Mouse (Mus musculus) brain, embryonic 14.5 days (tissue): ENCODE measurements around the gene Abraxas1. TPM values are rescaled to one million over a fixed set of nuclear protein-coding genes. Genes with fewer than 3 reads are reported as not detected.

Experiments
- DNase-seq: peaks from one replicate; pipeline ENCODE4 v3.0.0-alpha.2; 2011; ENCODE audit warnings: low read depth
- CTCF ChIP-seq: fragments of 200-500 bp; IDR thresholded peaks from 2 replicates; pipeline ENCODE4 v1.5.1; 2012; ENCODE audit warnings: inconsistent platforms, mild to moderate bottlenecking, moderate library complexity, borderline replicate concordance; ENCODE audit not compliant: insufficient read depth, insufficient read length; ENCODE audit errors: extremely low read depth
- POLR2A ChIP-seq: fragments of 200-500 bp; IDR thresholded peaks from 2 replicates; pipeline ENCODE4 v1.6.1; 2012; ENCODE audit warnings: mild to moderate bottlenecking, inconsistent platforms, borderline replicate concordance; ENCODE audit not compliant: poor library complexity, insufficient read depth, insufficient read length, severe bottlenecking; ENCODE audit errors: extremely low read depth
- polyA plus RNA-seq: library from polyadenylated mRNA; depleted of rRNA; stranded (reverse); fragments of >200 nt; gene quantifications from 2 replicates; pipeline ENCODE4 v1.2.3, GENCODE M21; 2012

Gene Abraxas1
- polyA plus RNA-seq, 1 experiment: 11.4 TPM

DNA sequence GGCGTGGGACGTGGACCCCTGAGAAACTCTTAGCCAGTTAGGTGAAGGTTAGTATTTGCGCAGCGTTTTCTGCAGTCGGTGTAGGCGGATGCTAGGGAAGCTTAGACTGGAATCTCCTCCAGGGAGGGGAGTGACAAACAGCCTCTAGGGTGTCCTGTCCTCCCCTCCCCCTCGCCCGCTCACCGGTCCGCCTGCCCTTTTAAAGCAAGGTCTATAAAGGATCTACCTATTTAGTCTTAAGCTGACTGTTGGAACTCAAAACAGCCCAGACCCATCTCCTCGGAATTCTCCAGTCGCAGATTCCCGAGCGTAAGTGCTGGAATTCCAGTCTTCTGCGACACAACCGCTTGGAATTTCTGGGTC lies 24.7 kb upstream of the Abraxas1 start, which contains the start of gene Gpat3:
TSS of gene Gpat3 (plus strand) at position 229 of the 363 bp plus-strand sequence.
- TF ChIP-seq CTCF (no peak), POLR2A (no peak)
- DNase-seq: peak; percentile 60

DNA sequence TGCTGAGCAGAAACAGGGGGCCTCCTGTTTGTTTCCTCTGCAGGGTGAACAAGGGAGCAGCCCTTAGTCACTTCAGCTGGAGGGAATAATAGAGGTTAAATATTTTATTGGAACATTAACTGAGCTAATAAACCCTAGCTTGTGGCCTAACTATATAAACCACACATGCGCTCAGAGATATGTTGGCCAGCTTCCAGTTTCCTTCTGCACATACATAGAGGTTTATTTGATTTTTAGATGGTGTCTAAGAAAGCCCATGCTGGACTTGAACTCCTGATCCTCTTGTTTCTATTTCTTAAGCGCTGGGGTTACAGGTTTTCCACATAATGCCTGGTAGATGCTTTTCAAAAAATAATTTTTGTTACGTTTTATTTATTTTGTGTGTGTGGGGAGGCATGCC lies 23.7 kb upstream of the Abraxas1 start:
- TF ChIP-seq POLR2A (no peak), CTCF (no peak)
- no peak for DNase-seq

GRCm38 (mm10) chr5:100837907-100838306 lies 17.1 kb upstream of the Abraxas1 start:
- no peak for DNase-seq
- TF ChIP-seq POLR2A: no peak
- TF ChIP-seq CTCF: no peak

GRCm38 (mm10) chr5:100835862-100836538 lies 15.2 kb upstream of the Abraxas1 start:
- peak; percentile 19 for DNase-seq
- TF ChIP-seq CTCF: no peak

- TF ChIP-seq CTCF (no peak), POLR2A (no peak)
- no peak for DNase-seq
These were observed 13.1 kb upstream of the Abraxas1 start for GRCm38 (mm10) chr5:100833841-100834240.

- TF ChIP-seq POLR2A: no peak
- no peak for TF ChIP-seq CTCF
These were observed 11.9 kb upstream of the Abraxas1 start for GRCm38 (mm10) chr5:100832680-100833079.

DNA sequence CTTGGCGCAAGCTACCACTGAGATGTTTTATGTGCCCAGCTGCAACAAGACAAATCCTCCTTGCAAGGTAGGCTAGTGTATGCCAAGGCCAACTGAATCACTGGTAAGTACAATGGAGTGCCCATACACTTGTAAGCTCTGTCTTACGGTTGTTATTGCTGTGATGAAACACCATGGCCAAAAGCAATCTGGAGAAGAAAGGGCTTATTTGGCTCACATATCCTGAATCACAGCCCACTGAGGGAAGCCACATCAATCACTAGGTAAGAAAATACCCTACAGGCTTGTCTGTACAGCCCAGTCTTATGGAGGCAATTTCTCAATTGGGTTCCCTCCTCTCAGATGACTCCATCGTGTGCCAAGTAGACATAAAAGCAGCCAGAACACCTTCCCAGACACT lies 7.9 kb upstream of the Abraxas1 start:
- TF ChIP-seq POLR2A (no peak), CTCF (no peak)
- no peak for DNase-seq

More at GRCm38 (mm10) chr5:100832680-100833079, 11.9 kb upstream of the Abraxas1 start:
- DNase-seq: no peak

DNA sequence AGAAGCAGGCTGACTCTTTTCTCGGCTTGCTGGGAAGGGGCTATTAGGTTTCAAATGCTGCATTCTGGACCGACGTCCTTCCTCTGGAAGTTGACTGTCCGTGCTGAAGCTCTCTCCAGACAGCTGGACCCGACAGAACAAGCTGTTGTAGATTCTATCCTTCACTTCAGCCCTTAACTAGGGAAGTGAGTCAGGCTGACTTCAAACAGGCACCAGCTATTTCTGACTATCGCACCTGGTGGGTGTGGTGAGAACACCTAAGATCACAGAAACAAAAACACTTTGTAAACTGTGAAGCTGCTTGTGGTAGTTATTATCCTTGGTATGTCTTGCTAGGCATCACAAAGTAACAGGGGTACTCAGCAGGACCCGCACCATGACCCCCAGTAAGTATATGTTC lies 5.8 kb upstream of the Abraxas1 start:
- TF ChIP-seq POLR2A: no peak
- TF ChIP-seq CTCF: no peak
- no peak for DNase-seq

DNA sequence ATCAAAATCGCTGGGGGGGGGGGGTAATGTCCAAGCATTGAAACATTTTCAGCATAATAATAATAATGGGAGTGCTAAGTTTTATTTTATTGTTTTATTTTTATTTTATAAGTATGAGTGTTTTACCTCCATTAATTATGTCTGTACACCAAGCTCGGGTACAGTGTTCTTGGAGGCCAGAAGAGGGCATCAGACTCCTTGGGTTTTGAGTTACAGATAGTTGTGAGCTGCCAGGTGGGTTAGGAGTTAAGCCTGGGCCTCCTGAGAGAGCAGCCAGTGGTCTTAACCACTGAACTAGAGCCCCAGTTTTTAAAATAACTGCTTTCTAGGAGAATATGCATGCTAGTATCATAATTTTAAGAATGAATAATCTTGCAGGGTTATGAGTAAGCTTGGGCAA lies 5.2 kb upstream of the Abraxas1 start:
- peak; percentile 43 for DNase-seq
- no peak for TF ChIP-seq POLR2A
- TF ChIP-seq CTCF: peak; percentile 49; the same call in 1 of the 2 replicates

GRCm38 (mm10) chr5:100822826-100823225 lies 2.1 kb upstream of the Abraxas1 start:
- TF ChIP-seq CTCF (no peak), POLR2A (no peak)

GRCm38 (mm10) chr5:100821375-100821774 lies 610 bp upstream of the Abraxas1 start:
- no peak for TF ChIP-seq POLR2A
- no peak for TF ChIP-seq CTCF
- DNase-seq: no peak

More at GRCm38 (mm10) chr5:100822826-100823225, 2.1 kb upstream of the Abraxas1 start:
- no peak for DNase-seq

DNA sequence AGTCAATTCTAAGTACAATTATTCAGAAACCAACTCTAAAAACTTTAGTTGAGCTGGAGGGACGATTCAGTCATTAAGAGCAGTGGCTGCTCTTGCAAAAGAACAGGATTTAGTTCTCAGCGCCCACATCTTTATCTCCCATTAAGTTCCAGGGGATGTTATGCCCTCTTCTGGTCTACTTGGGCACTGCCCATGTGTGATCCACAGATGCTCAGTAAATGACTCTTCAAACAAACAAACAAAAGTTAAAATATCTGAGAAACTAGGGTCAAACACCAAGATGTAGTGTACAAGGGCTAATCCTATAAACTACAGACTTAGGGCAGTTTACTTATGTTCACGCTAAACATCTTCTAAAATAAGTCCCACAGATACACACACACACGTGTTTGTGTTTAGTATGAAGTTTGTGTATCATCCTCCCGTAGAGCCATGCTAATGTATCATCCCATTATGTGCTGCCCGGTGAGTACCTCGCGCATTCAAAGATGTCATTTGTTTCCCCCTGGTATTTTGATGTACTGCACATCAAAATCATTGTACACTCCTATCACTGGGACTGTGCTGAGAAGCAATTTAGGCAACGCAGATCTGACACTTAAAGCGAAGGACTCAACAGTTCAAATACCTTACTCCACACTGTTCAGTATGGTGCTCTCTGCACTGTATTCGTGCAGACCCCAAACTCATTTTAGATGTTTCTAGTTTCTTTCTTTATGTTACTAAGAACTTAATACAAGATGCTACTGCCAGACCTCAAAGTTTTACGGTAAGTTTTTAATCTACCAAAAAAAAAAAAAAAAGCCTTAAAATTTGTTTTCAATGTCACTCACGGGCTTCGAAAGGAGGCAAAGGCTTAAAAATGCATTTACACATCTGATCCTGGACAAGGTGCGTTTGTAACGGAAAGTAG lies 941 bp downstream of the Abraxas1 start:
- DNase-seq: peak; percentile 28
- TF ChIP-seq CTCF: peak; percentile 32; the same call in 1 of the 2 replicates
- no peak for TF ChIP-seq POLR2A

- no peak for TF ChIP-seq CTCF
- no peak for DNase-seq
These were observed 2.4 kb downstream of the Abraxas1 start for GRCm38 (mm10) chr5:100818341-100818740.

DNA sequence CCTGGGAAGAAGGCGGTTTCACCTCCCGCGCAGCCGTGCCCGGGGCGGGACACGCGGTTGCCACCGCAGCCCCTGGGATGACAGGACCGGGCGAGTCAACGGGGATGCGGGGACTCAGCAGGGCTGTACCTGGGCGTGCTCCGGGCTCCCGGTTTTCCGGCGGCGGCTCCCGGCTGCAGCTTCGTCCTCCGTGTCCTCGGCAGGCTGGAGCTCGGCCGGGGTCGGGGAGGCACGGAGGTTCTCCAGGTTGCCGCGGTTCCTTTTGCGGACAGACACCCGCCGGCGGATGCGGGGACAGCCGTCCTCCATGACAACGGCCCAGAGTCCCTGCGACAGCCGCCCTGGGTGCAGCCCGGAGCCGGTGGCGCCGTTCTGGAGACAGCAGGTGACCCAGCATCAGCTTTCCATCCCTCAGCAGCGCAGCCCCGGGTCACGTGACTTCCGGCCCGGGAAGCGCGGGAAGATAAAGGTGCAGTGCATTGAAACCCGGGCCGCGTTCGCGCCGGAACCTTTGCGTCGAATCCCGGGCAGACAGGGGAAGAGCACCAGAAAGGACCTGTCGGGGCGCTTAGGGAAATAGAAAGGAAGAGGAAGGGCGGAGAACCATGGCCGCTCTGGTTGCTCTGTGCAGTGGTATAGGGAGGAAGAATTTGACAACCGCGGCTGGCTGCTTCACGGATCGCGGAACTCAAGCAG lies 22.5 kb downstream of the Abraxas1 start, which contains the start of the genes Helq and Mrps18c:
TSS of gene Helq (minus strand) at position 434 of the 696 bp plus-strand sequence.
TSS of gene Mrps18c (plus strand) at position 463 of the 696 bp plus-strand sequence.
- DNase-seq: peak; percentile 98
- peak; percentile 27; the same call in 1 of the 2 replicates for TF ChIP-seq POLR2A
- no peak for TF ChIP-seq CTCF
